Mouse (Mus musculus) inflammation-experienced regulatory T-cells, adult 6 months (primary cell): ENCODE results near the gene Lbr. TPM values are rescaled to one million over a fixed set of nuclear protein-coding genes. Genes with fewer than 3 reads are reported as not detected.
"Not testable (repeated sequence)": the region's sequence is repeated elsewhere in the genome, so short reads cannot be mapped to it uniquely, and the experiment has no call there.

Experiments
- ATAC-seq: one replicate; pipeline ENCODE4 v1.8.0; 2017
- polyA plus RNA-seq, 3 experiments: library from polyadenylated mRNA; unstranded; fragments of 100-300 nt; shearing (Covaris generic); gene quantifications; one replicate each; pipeline ENCODE4 v1.2.1; 2017

The Lbr gene
- polyA plus RNA-seq, 3 experiments from 2014 or later: 309 to 585 (median 335) TPM

DNA sequence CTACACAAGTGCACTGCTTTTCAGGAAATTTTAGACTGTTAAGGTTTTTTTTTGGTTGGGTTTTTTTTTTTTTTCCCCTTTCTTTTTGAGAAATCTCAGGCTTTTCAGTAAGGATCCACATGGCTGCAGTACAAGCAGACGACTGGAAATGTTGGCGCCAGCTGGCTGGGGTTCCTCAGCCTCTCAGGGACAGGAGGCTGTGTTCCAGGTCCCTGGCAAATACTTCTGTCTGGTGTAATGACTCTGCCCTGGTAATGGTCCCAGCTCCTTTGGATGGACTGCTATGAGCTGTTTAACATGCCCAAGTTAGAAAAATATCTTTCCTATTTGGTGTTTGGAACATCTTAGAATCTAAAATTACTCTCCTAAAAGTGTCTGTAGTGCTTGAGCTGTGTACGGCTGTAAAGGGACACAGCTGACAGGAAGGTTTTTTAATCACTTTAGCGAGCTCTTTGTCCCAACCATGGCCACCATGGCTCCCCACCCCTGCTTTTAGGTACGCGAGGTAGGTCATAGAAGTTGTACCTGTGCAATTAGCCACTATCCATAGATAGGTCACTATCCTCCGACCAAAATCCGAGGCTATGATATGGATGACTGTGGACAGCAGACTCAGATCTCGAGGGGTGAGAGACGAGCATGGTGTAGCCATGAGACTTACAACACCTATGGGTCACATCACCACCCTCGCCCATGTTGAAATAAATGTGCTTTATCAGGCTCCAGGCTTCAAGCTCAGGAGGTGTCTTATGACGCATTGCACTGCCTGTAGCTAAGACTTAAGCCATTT is 8.9 kb upstream of the Lbr start:
- ATAC-seq: no peak

- ATAC-seq: no peak
Measured at GRCm38 (mm10) chr1:181850441-181850840, 7.6 kb upstream of the Lbr start.

- ATAC-seq: no peak
Measured at GRCm38 (mm10) chr1:181848210-181848609, 5.4 kb upstream of the Lbr start.

- ATAC-seq: no peak
Measured at GRCm38 (mm10) chr1:181847396-181847795, 4.5 kb upstream of the Lbr start.

DNA sequence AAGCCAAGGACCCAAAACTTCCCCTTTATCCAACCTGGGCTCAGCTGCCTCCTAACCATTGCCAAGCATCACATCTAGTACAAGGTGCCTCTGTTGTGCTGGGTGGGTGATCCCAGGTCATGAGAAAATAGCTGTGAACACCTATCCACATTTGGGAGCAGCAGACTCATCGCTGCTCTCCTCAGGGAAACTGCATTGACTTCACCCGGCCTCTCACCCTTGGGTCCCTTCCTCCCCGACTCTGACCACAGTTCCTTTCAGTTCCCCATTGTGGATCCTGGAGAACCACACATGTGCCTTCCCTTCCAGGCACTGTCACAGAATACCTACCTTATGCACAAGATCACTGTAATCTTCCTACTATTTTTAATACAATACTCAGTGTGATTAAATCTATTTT is 2.9 kb upstream of the Lbr start:
- no peak for ATAC-seq

DNA sequence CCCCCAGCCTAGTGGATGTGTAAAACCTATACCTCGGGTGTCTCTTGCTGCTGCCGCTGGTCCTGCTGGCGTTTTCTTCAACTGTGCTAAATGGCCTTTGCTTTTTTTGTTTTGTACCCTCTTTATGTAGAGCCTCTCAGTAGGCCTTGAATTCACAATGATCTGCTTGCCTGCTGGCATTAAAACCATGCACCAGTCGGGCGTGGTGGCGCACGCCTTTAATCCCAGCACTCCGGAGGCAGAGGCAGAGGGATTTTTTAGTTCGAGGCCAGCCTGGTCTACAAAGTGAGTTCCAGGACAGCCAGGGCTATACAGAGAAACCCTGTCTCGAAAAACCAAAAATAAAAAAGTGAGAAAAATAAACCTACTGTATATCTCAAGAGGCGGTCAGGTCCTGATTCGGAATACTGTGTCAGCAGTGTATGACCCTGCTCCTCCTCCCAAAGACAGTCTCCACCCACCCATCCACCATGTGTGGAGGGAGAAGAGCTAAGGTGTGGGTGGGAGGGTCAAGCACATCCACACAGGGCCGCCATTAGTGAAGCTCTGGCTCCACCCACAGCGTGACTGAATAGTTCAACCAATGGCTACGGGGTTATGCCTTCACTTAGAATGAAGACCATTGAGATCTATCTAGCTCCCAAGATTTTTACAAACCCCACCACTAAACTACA is 2.2 kb upstream of the Lbr start:
- no peak for ATAC-seq

DNA sequence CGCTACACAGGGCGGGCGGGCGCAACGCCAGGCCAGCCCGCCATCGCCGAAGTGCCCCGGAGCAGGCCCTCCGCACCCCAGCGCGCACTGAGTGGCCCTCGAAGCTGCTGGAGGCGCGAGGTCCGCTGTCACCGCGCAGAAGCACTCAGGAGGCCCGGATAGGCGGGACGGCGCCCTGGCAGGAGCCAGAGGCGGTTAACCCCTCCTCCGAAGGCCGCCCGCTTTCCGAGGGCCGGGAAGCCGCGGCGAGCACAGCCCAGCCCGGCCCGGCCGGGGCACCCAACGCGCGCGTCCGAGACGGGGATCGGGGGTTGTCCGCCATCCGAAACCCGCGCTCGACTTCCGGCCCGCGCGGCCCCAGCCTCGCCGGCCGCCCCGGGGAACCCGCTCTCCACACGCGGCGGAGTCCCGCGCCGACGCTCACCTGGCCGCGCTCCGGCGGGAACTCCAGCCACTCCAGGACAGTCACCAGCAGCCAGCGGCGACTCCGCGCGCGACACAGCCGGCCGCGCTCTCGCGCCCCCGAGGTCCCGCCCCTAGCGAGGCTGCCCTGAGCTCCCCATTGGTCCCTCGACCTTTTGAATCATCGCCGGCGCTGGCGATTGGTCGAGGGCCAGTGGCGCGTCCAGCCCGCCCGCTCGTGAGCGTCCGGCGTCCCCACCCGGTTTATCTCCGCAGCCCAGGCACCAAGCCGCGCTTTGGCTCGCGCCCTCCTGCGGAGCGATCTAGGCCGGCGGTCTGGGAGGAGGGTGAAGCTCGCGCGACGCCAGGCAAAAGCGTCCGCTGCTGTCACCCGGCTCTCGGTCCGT is 778 bp downstream of the Lbr start:
- ATAC-seq: peak; percentile 82

DNA sequence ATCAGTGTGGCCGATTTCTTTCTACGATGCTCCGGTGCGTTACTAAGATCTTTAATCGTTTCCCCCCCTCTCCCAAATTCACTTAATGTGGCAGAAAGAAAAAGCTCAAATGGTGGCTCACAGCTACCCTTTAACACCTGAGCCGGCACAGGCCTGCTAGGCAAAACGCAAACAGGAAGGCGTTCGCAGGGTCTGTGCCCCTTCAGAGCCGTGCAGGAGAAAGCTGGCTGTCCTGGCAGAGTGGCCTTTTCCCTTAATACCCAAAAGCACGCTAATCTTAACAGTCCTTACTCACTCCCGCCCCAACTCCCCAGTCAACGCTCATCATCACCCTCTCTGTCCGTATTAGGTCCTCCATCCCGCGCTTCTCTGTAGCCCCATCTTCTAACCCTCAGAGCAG is 1.4 kb downstream of the Lbr start:
- ATAC-seq: peak; percentile 7

DNA sequence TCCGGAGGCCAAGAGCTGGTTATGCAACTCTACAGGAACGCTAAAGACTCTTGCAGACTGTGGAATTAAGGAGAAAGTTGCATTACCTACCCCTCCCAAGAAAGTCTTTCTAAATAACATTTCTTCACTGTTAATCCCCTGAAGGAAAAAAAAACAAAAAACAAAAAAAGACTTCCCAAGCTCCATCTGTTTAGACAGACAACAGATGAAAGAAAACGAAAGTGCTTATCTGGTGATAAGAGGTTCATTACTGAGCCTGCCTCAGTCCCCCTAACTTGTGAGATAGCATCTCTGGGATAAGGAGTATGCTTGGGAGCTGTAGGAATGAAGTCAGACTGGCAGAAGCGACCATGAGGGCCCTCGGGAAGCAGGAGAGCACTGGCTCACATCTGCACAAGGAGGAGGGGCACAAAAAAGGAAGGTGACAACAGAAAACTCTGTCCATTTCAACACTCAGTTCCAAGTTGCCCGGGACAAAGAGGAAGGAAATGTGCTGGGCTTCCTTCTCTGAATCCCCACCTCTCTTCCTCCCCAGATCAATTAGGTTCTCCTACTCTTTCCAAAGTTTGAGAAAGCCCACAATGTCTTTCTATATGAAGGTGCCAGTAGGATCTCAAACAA is 3.0 kb downstream of the Lbr start:
- no peak for ATAC-seq

GRCm38 (mm10) chr1:181838111-181838510 is 4.7 kb downstream of the Lbr start:
- ATAC-seq: no peak

GRCm38 (mm10) chr1:181833143-181833542 is 9.7 kb downstream of the Lbr start:
- ATAC-seq: no peak

DNA sequence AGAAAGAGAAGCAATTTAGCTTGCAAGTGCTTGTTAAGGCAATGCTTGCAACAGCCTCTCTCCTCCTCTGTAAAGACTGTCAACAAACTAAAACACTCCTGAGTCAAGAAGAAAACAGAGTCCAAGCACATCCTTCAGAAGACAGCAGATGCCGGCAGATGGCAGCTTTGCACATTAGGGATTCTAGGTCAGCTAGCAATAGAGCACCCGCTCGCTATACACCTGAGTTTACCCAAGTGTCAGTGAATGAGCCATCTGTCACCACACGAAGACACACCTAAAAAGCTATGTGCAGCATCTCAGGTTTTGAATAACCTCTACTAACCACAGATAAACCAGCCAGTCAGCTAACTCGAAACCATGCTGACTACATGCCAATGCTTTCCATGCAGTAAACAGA is 10.1 kb downstream of the Lbr start:
- no peak for ATAC-seq

DNA sequence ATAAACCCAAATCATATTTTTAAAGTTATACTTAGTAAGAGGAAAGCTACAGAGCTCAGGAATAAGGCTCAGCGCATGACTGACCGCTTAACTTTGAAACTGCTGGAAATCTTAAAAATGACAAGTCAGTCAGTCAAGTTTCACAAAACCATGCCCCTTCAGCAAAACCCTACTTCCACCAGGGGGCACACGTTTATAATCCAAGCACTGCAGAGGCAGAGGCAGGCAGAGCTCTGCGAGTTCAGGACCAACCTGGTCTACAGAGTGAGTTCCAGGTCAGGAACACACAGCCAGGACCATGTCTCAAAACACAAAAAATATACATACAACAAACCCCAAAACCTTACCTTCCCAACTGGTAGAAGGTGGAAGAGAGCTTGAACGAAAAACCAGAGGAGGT is 14.5 kb downstream of the Lbr start:
- no peak for ATAC-seq

DNA sequence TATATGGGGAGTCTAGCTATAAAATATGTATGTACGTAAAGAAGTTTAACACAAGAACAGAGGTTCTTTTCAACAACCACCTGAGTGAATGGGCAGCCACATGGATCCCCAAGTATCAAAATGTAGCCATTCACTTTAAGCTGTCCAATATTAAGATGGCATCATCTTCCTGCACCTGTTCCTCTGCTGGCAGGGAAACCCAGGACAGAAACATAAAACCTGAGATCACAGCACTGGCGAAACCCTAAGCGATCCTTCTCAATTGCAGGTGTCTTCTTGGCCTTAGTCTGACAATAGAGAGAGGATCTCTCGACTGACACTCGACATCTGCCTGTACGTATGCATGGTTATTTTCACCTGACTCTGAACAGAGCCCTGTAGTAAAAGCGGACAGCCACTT is 16.1 kb downstream of the Lbr start:
- no peak for ATAC-seq

DNA sequence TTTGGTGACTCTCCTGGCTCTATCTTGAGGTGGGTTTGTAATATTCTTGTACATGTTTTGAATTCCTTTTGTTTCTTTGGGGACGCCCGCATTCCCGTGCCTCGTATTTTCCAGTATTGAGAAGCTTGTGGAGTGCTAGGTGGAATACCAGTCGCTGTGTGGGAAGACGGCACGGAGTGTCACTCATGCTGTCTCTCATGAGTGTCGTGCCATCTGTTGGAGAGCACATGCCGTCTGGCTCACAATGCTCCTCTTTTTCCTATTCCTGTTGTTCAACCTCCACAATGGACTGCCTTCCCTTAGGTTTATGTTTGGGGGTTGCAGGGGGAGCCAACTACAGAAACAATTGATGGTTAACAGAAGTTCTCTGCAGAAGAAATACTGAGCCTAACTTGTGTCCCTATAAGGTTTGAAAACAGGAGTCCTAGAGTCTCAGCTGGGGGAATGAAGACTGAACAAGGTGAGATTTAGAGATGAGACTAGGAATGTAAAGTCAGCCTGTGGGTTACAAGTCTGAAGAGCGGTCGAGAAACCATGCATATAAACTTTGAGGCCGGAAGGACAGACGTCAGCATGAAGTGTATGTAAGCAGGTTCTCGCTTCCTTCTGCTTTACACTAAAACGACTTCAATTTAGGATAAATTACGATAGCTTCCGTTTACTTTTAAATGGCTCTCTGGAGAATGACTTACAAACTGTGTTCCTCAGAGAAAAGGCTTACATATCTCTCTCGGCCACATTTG is 31.2 kb downstream of the Lbr start:
- no peak for ATAC-seq

DNA sequence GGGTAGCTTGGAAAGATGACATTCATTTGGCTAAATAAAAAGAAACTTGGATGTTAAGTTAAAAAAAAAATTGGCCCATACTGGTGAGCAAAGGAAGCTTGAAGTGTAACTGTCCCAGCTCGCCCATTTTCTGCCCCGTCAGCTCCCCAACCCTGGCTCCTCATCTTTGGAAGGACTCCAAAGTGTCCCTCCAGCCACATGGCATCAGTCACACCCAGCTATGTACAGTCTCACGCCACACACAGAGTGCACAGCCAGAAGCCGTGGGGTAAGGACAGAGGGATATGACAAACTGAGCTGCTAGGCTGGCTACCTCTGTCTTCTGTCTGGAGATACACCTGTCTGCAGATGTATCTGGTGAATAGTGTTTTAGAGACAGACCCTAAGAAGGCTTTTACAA is 42.2 kb downstream of the Lbr start:
- ATAC-seq: no peak

GRCm38 (mm10) chr1:181799911-181800310 is 42.9 kb downstream of the Lbr start:
- no peak for ATAC-seq

GRCm38 (mm10) chr1:181793541-181793940 is 49.3 kb downstream of the Lbr start:
- ATAC-seq: no peak

DNA sequence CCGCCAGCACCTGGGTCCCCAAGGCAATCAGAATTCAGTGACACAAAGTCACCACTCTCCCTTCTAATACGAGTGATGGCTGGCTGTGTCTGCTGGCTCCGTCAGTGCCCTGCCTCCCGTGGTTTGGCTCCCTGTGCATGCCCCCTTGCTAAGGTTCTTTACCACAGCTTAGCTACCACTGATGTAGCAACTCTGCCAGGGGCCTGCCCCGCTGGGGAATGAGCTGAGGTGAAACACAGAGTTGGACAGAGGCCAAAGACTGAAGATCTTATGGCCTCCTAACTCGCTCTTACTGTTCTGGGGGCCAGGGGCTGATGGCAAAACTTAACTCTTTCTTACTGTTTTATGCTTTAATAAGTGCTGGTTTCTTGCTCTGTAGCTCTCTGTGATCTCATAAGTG is 52.9 kb downstream of the Lbr start:
- no peak for ATAC-seq

GRCm38 (mm10) chr1:181782600-181782999 is 60.2 kb downstream of the Lbr start:
- ATAC-seq: not testable (repeated sequence)

GRCm38 (mm10) chr1:181776541-181776940 is 66.3 kb downstream of the Lbr start:
- ATAC-seq: no peak

DNA sequence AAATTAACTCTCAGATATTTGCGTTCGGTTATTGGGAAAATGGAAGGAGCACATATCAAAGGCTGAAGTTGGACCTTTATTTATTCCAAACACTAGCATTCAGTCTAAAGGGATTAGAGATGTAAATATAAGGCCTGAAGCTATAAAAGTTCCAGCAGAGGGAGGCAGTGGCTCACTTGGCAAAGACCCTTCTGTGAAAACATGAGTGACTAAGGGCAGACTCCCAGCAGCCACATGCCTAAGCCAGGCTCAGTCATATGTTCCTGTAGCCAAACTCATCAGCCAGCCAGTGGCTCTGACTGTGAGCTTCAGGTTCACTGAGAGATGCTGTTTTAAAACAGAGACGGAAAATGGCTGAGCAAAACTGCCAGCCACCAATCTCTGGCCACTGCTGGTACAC is 71.0 kb downstream of the Lbr start:
- ATAC-seq: no peak
